Mouse (Mus musculus): ENCODE data around the gene Pmvk. TPM values are rescaled to one million over a fixed set of nuclear protein-coding genes. Genes with fewer than 3 reads are reported as not detected.

Pmvk gene
- total RNA-seq, 2 experiments from 2014 or later, result 35.3 to 38.7 TPM

DNA sequence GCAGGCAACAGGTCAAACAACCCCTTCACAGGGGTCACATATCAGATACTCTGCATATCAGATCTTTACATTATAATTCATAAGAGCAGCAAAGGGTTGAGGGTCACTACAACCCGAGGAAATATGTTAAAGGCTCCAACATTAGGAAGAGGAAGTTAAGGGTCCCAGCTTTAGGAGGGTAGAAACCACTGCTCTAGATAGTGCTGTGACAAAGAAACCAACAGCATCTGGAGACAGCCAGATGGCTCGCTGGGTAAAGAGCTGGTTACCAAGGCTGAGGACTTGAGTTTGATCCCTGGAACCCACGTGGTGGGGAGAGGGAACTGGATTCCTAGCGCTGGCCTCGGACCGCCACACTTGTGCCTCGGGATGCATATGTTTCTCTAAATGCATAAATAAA is 17.9 kb downstream of the Pmvk start:
- no peak for DNase-seq (ENCODE audit: low spot score in 2 of 2)

GRCm38 (mm10) chr3:89473838-89474237 is 19.5 kb downstream of the Pmvk start:
- no peak for DNase-seq (ENCODE audit: low spot score in 2 of 2)

- no peak for DNase-seq (ENCODE audit: low spot score in 2 of 2)
Measured at GRCm38 (mm10) chr3:89479055-89479454, 24.7 kb downstream of the Pmvk start.

DNA sequence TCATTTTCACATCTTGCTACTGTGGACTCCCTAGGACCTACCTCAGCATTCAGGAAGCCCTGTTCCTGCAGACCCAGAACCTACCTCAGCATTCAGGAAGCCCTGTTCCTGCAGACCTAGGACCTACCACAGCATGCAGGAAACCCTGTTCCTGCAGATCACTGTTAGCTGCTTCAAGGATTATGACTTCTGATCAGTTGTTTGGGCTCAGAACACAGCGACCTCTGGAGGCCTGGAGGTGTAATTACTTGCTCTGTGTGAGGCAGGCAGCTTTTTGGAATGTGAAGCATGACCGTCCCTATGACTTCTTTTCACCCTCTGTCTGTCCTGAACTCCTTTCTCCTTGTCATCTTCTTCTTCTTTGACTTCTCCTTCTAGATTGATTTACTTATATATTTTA is 27.1 kb downstream of the Pmvk start:
- DNase-seq (ENCODE audit: low spot score in 2 of 2), result no peak

DNA sequence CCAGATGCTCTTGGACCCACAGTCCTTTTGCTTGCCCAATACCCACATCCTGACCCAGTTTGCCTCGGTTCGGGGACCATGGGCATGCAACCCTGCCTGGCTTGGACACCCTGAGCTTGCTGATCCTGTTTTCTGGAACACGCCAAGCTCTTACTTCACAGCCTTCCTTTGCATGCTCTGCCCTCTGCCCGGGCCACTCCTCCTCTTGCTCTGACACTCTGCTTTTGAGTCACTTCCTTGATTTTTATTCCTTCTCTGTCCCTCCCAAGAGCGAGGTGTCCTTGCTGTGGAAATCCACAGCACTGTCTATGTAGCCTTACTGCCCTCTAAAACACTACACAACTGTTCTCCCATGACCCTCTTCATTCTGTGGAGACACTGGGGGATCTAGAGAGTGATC is 27.9 kb downstream of the Pmvk start:
- DNase-seq (ENCODE audit: low spot score in 2 of 2), result no peak

GRCm38 (mm10) chr3:89484766-89485524 is 30.6 kb downstream of the Pmvk start:
- peak; percentile 61 to 62 for DNase-seq (ENCODE audit: low spot score in 2 of 2)

DNA sequence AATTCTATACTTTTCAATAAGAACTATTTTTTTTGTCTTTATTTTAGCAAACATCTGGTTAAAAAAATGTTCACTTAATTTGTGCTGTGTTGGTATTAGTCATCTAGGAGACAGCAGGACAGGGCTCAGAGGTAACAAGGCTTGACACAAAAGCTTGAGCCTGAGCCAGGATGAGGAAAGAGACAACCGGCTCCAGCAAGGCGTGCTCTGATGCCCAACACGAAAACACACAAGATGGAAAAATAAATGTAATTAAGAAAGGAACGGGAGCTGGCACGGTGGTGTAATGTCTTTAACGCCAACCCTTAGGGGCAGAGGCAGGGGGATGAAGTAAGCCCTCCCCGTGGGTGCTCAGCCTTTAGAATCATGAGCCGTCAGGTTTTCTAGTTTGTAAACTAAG is 31.8 kb downstream of the Pmvk start:
- no peak for DNase-seq (ENCODE audit: low spot score in 2 of 2)

- no peak for DNase-seq (ENCODE audit: low spot score in 2 of 2)
Measured at GRCm38 (mm10) chr3:89486916-89487702, 32.8 kb downstream of the Pmvk start.

DNA sequence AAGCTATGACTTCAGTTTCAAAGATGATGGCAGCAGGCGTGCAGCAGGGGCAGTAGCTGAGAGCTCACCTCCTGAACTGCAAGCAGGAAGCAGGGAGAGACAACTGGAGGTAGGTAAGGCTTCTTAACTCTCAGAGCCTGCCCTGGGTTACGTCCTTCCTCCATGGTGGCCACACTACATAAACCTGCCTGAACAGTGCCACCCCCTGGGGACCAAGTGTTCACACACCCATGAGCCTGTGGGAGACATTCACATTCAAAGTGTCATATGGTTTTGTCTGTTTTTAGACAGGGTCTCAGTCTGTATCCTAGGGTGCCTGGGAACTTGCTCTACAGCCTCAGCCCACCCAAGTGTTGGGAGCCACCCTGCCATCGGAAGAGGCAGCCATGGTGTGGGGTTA is 36.4 kb downstream of the Pmvk start:
- no peak for DNase-seq (ENCODE audit: low spot score in 2 of 2)

GRCm38 (mm10) chr3:89491559-89491958 is 37.2 kb downstream of the Pmvk start:
- DNase-seq (ENCODE audit: low spot score in 2 of 2), result no peak

DNA sequence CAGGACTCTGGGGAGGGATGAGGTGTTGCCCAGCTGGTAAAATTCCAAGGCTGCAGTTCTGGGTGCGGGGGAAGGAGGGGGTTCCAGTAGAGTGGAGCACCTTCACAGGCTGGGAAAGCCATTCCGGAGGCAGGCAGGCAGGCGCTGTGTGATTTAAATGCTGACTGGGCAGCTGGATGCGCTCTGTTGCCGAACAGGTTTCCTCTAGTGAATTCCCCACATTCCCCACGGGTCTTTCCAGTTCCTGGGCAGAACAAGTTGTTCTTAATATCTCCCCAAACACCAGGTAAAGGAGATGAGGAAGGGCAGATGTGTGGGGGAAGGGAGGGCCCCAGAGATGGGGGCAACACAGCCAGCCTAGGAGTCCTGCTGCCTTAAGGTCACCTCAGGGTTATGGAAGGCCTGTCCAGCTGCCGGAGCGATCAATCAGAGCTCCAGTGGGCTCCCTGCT is 38.4 kb downstream of the Pmvk start:
- DNase-seq (ENCODE audit: low spot score in 2 of 2), result no peak

- no peak for DNase-seq (ENCODE audit: low spot score in 2 of 2)
Measured at GRCm38 (mm10) chr3:89494630-89495029, 40.3 kb downstream of the Pmvk start.

- no peak for DNase-seq (ENCODE audit: low spot score in 2 of 2)
Measured at GRCm38 (mm10) chr3:89496366-89496765, 42.0 kb downstream of the Pmvk start.

DNA sequence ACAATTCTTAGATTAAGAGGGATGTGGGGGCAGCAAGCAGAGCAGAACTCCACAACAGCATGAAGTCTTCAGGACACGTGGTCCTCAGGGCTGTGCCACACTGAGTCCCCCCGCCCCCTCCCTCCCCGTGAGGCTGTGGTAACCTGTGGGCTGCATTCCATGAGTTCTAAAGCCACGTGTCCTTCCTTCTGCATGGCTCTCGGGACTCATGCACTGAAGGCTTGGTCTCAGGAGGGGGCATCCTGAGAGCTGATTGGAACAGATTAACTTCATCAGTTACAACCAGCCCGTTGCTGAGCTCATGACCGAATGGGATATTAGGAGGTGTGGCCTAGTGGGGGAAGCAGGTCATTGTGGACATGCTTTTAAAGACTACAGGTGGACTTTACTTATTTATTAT is 45.4 kb downstream of the Pmvk start:
- DNase-seq (ENCODE audit: low spot score in 2 of 2), result no peak

DNA sequence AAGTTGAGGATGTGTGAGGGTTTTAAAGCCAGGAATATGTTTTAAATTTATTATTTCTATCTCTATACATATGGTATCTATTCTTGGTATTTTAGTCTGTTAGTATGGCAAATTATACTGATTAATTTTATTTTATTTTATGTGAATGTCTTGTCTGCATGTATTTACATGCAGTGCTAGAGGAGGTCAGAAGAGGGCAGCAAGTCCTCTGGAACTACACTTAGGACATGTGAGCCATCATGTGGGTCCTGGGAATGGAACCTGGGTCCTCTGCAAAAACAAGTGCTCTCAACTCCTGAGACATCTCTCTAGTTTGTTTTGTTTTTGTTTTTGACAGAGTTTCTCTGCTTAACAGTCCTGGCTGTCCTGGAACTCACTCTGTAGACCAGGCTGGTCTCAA is 47.1 kb downstream of the Pmvk start:
- DNase-seq (ENCODE audit: low spot score in 2 of 2), result no peak

DNA sequence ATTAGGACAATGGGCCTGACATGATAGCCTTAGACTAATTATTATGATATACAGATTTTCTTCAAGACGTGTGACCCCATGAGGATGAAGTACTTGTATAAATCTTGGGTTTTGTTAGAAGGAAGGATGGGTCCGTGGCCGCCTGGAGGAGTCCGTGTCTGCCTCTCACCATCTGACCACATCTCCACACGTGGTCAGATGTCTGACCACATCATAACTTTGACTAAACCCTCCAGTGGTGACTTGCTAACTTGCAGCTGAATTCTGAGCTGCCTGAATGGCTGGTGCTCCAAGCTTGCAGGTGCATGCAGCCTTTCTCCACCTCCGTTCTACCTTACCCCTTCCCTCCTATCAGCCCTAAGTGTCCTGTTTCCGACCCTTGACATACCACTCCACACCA is 48.2 kb downstream of the Pmvk start:
- no peak for DNase-seq (ENCODE audit: low spot score in 2 of 2)

GRCm38 (mm10) chr3:89508041-89508440 is 53.7 kb downstream of the Pmvk start:
- DNase-seq (ENCODE audit: low spot score in 2 of 2), result peak; percentile 43 to 67

DNA sequence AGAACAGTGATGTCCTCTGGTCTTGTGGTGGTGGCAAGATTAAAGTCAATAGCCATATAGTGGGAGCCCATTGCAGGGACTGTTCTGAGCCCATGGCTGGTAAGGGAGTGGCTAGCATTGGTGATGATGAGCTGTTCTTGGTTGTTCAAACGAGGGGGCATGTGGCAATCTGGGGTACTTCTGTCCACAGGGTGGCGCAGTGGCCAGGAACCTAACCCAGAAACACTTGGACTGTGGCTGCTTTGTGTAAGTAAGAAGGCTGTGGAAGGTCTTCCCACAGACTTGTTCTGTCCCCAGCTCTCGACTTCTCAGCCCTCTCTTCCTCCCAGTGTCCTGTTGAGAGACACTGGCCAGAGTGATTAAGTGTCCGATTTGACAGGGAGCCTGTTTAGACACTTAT is 56.6 kb downstream of the Pmvk start:
- DNase-seq (ENCODE audit: low spot score in 2 of 2), result peak; percentile 52 to 54

GRCm38 (mm10) chr3:89511400-89511799 is 57.1 kb downstream of the Pmvk start:
- DNase-seq (ENCODE audit: low spot score in 2 of 2), result no peak

DNA sequence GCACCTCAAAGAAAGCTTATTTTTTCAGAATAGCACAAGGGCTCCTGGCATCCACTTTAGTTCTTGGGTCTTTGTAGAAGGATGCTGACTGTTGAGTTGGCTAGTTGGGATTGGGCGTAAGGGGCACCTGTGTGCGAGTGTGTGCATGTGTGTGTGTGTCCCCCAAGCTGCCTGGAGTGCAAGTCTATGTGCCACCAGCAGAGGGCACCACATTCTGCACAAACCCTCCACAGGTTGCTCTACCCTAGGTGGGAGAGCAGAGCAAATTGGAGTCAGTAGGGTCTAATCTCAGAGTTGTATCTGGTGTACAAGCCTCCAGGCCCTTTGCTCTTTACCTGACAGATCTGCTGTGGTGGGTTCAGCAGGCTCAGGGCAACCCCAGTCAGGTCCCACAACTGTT is 57.9 kb downstream of the Pmvk start:
- DNase-seq (ENCODE audit: low spot score in 2 of 2), result no peak

DNA sequence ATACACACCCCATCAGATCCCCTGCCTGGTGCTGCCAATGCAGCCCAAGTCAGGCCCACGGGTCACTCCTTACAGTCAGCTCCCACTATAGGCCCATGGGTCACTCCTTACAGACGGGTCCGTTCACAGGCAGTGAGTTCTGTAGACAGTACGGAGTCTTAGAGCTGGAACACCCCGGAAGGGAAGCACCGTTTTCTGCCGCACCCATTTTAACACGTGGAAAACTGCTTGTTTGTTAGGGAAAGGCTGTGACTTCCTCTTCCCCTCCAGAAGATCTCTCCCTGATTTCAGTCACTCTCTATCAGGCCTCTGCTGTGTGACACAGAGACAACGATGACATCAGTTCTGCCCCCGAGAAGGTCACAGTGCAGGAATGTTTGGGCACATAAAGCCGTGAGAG is 61.1 kb downstream of the Pmvk start:
- DNase-seq (ENCODE audit: low spot score in 2 of 2), result no peak

GRCm38 (mm10) chr3:89516321-89516720 is 62.0 kb downstream of the Pmvk start:
- DNase-seq (ENCODE audit: low spot score in 2 of 2), result no peak

All from layer of hippocampus, postnatal 14 days (tissue).